16 mouse cellular contexts compared by ENCODE assay signal in the genomic region with DNA sequence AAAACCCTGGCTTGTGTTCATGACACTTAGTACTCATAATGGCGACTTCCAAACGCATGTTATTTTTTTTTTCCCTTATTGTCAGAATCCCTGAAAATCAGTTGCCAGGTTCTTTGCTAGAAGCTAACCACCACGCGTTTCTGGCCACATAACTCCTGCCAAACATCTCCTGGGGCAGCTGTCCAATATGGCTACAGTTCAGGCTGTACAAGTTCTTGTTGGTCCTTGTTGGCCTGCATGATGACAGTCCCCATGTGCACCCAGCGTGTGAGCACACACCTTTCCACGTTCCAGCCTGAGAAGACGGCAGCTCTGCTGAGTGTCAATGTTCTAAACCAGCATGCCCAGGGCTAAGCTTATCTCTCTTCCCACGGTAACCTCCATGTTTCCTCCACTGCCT. TPM values are rescaled to one million over a fixed set of nuclear protein-coding genes. Genes with fewer than 3 reads are reported as not detected.
A peak's percentile ranks its signal among the peaks of the same experiment; 100 is the strongest.
DNase-seq lines count a peak whose midpoint lies in the region; ATAC-seq and TF ChIP-seq lines count a peak whose summit lies in the region.
"Had no signal": no experiment of that assay in that cellular context is flagged by ENCODE, and none has a peak within 500 bp of the region (broad histone marks: within the 10 kb centered on the region; RNA-seq: fewer than 3 reads in every experiment).

No protein-coding gene starts in this region.

- no peak for TF ChIP-seq POLR2A in heart, adult 2 months (IDR thresholded peaks at IDR 0.05; ENCODE audit: insufficient read depth, low read depth, low read length)

- H3K79me2 ChIP-seq in heart, adult 2 months (replicated peaks; ENCODE audit: control insufficient read depth, insufficient read depth, low read length): no peaks in the 10 kb centered on the region; the same call in 1 of the 2 replicates

- 0 out of 2 replicates have a peak, but pooled peaks have one; percentile 46 for TF ChIP-seq EP300 in heart, adult 2 months (IDR thresholded peaks at IDR 0.05; ENCODE audit: insufficient read depth, low read depth, low read length)

- H3K4me3 ChIP-seq in heart, embryonic 11.5 days (ENCODE audit: low read depth, low read length): no peak overlapping the region
- H3K4me3 ChIP-seq in heart, adult 2 months: no peak overlapping the region
- H3K4me3 ChIP-seq in midbrain, embryonic 14.5 days (replicated peaks; ENCODE audit: low read depth, low read length): no peak overlapping the region
- H3K4me3 ChIP-seq: embryonic facial prominence, embryonic 15.5 days; left cerebral cortex, adult 2 months; midbrain, embryonic 15.5 days; neural tube, embryonic 13.5 days had no signal

- 0 out of 2 replicates have a peak, but pooled peaks cover 4% of the 10 kb centered on the region for H3K4me1 ChIP-seq in heart, embryonic 11.5 days (ENCODE audit: control insufficient read depth, insufficient read depth, low read length)
- peaks cover 6% of the 10 kb centered on the region for H3K4me1 ChIP-seq in heart, adult 2 months (ENCODE audit: control insufficient read depth, insufficient read depth, low read length)
- no peaks in the 10 kb centered on the region for H3K4me1 ChIP-seq in midbrain, embryonic 14.5 days (ENCODE audit: control insufficient read depth, insufficient read depth, low read length)
- H3K4me1 ChIP-seq: embryonic facial prominence, embryonic 15.5 days; midbrain, embryonic 15.5 days; neural tube, embryonic 13.5 days had no signal

- H3K9me3 ChIP-seq in heart, embryonic 11.5 days (replicated peaks; ENCODE audit: control insufficient read depth, low read length): no peaks in the 10 kb centered on the region
- no peaks in the 10 kb centered on the region for H3K9me3 ChIP-seq in midbrain, embryonic 14.5 days (ENCODE audit: control insufficient read depth, low read length)
- H3K9me3 ChIP-seq: embryonic facial prominence, embryonic 15.5 days; midbrain, embryonic 15.5 days; neural tube, embryonic 13.5 days had no signal

- DNase-seq in heart, adult 18-20 months: peak; percentile 67 to 73
- peak; percentile 69 to 78 for DNase-seq in cerebellum, postnatal 10 days
- peak; percentile 50 to 64 for DNase-seq in heart, adult 2 months
- peak; percentile 46 to 64 for DNase-seq in heart, postnatal 36 days
- no peak for DNase-seq in spleen, adult 18-20 months
- DNase-seq in midbrain, embryonic 14.5 days: no peak
- no peak for DNase-seq in spleen, postnatal 36 days (ENCODE audit: low spot score in 2 of 2)
- DNase-seq: right cerebral cortex, adult 18-20 months had no signal

- H3K9ac ChIP-seq in heart, embryonic 11.5 days (ENCODE audit: low read depth, low read length): no peak overlapping the region
- no peak overlapping the region for H3K9ac ChIP-seq in heart, adult 2 months (ENCODE audit: low read depth, low read length)
- no peak overlapping the region for H3K9ac ChIP-seq in midbrain, embryonic 14.5 days (replicated peaks; ENCODE audit: low read length)
- H3K9ac ChIP-seq: embryonic facial prominence, embryonic 15.5 days; midbrain, embryonic 15.5 days; neural tube, embryonic 13.5 days had no signal

- intact Hi-C loops in heart, adult 2 months (cut with DNase I): no loop called here
- intact Hi-C loops in heart, postnatal 36 days (cut with DNase I): no loop called here

- H3K27ac ChIP-seq in heart, embryonic 11.5 days (ENCODE audit: low read depth, low read length): no peak overlapping the region
- H3K27ac ChIP-seq in heart, adult 2 months: peak overlapping the region; percentile 64
- no peak overlapping the region for H3K27ac ChIP-seq in midbrain, embryonic 14.5 days (replicated peaks; ENCODE audit: low read depth, low read length)
- H3K27ac ChIP-seq: embryonic facial prominence, embryonic 15.5 days; hindbrain, postnatal 0 days; left cerebral cortex, adult 2 months; midbrain, embryonic 15.5 days; neural tube, embryonic 13.5 days had no signal

- 73% methylated on average over 8 of the region's 8 CpGs for WGBS in heart, embryonic 11.5 days (ENCODE audit: insufficient replicate concordance)
- WGBS in heart, adult 2 months: 43% methylated on average over 8 of the region's 8 CpGs
- 91% methylated on average over 8 of the region's 8 CpGs for WGBS in midbrain, embryonic 14.5 days

- H3K4me2 ChIP-seq in heart, embryonic 11.5 days: no peak overlapping the region
- no peak overlapping the region for H3K4me2 ChIP-seq in midbrain, embryonic 14.5 days (ENCODE audit: low read length)
- H3K4me2 ChIP-seq: embryonic facial prominence, embryonic 15.5 days; liver, embryonic 11.5 days; midbrain, embryonic 15.5 days; neural tube, embryonic 13.5 days had no signal

- 0 out of 2 replicates have a peak, but pooled peaks cover 10% of the 10 kb centered on the region for H3K36me3 ChIP-seq in heart, embryonic 11.5 days (ENCODE audit: control insufficient read depth, insufficient read depth, low read length)
- peaks cover 2% of the 10 kb centered on the region; the same call in 1 of the 2 replicates for H3K36me3 ChIP-seq in heart, adult 2 months (ENCODE audit: control insufficient read depth, insufficient read depth, low read length)
- peaks cover 42% of the 10 kb centered on the region for H3K36me3 ChIP-seq in midbrain, embryonic 14.5 days (ENCODE audit: control insufficient read depth, insufficient read depth, low read length)

- H3K27me3 ChIP-seq in heart, embryonic 11.5 days (ENCODE audit: control insufficient read depth, insufficient read depth, low read length): no peaks in the 10 kb centered on the region
- no peaks in the 10 kb centered on the region for H3K27me3 ChIP-seq in heart, adult 2 months (ENCODE audit: control insufficient read depth, insufficient read depth, low read length)
- no peaks in the 10 kb centered on the region for H3K27me3 ChIP-seq in midbrain, embryonic 14.5 days (ENCODE audit: control insufficient read depth, insufficient read depth, low read length)
- H3K27me3 ChIP-seq: embryonic facial prominence, embryonic 15.5 days; midbrain, embryonic 15.5 days; neural tube, embryonic 13.5 days had no signal

- no peak for TF ChIP-seq CTCF in heart, adult 2 months (IDR thresholded peaks at IDR 0.05)

- ATAC-seq in heart, embryonic 11.5 days (replicated peaks; ENCODE audit: insufficient number of reproducible peaks, low FRiP score, low TSS enrichment): no peak
- no peak for ATAC-seq in midbrain, embryonic 14.5 days (ENCODE audit: low FRiP score, low TSS enrichment)
- ATAC-seq: lung, postnatal 0 days; midbrain, embryonic 15.5 days had no signal

RNA-seq across cellular contexts. Expression of a gene that starts 29.0 kb away (rescaled TPM):
- total RNA-seq in heart, adult 18-20 months (2021): 1 to 10 TPM; 7.4 to 9.3 TPM
- 6.4 and 9.2 TPM in 2 replicates for polyA plus RNA-seq in heart, embryonic 11.5 days (2014; fragmentation: Nextera tagmentation; extraction: Ambion mirVana)
- 10 to 100 TPM in 1 of 2 experiments, 1 to 10 TPM in 1; 9.4 to 10.2 TPM for total RNA-seq in heart, adult 2 months (2021)
- polyA plus RNA-seq in heart, adult 2 months (2012; rRNA removed): 16.7 and 22.1 TPM in 2 replicates
- total RNA-seq in heart, postnatal 36 days (2021): 10 to 100 TPM; 10.4 to 12.0 TPM
- polyA plus RNA-seq in midbrain, embryonic 14.5 days (2014; fragmentation: Nextera tagmentation; extraction: Ambion mirVana): 10.5 and 11.2 TPM in 2 replicates

RNA-seq across cellular contexts. Expression of a gene that starts 37.1 kb away (rescaled TPM):
- total RNA-seq in heart, adult 18-20 months (2021): 10 to 100 TPM; 14.5 to 20.7 TPM
- 43.1 and 43.6 TPM in 2 replicates for polyA plus RNA-seq in heart, embryonic 11.5 days (2014; fragmentation: Nextera tagmentation; extraction: Ambion mirVana)
- 10 to 100 TPM; 19.4 to 20.0 TPM for total RNA-seq in heart, adult 2 months (2021)
- polyA plus RNA-seq in heart, adult 2 months (2012; rRNA removed): 12.6 and 18.2 TPM in 2 replicates
- 10 to 100 TPM; 21.9 to 24.8 TPM for total RNA-seq in heart, postnatal 36 days (2021)
- polyA plus RNA-seq in midbrain, embryonic 14.5 days (2014; fragmentation: Nextera tagmentation; extraction: Ambion mirVana): 33.3 and 39.6 TPM in 2 replicates

RNA-seq across cellular contexts. Expression of a gene that starts 43.2 kb away (rescaled TPM):
- 1 to 10 TPM; 3.7 to 4.1 TPM for total RNA-seq in heart, adult 18-20 months (2021)
- polyA plus RNA-seq in heart, embryonic 11.5 days (2014; fragmentation: Nextera tagmentation; extraction: Ambion mirVana): 16.3 and 17.3 TPM in 2 replicates
- total RNA-seq in heart, adult 2 months (2021): 1 to 10 TPM; 3.8 to 5.4 TPM
- 5.8 and 6.6 TPM in 2 replicates for polyA plus RNA-seq in heart, adult 2 months (2012; rRNA removed)
- total RNA-seq in heart, postnatal 36 days (2021): 1 to 10 TPM; 6.0 to 6.1 TPM
- polyA plus RNA-seq in midbrain, embryonic 14.5 days (2014; fragmentation: Nextera tagmentation; extraction: Ambion mirVana): 45.7 and 55.5 TPM in 2 replicates

RNA-seq across cellular contexts. Expression of a gene that starts 52.5 kb away (rescaled TPM):
- total RNA-seq in heart, adult 18-20 months (2021): 100 to 1,000 TPM; 238 to 281 TPM
- polyA plus RNA-seq in heart, embryonic 11.5 days (2014; fragmentation: Nextera tagmentation; extraction: Ambion mirVana): 222 TPM in 2 replicates
- total RNA-seq in heart, adult 2 months (2021): 100 to 1,000 TPM; 213 to 237 TPM
- 205 and 285 TPM in 2 replicates for polyA plus RNA-seq in heart, adult 2 months (2012; rRNA removed)
- total RNA-seq in heart, postnatal 36 days (2021): 100 to 1,000 TPM; 211 to 244 TPM
- polyA plus RNA-seq in midbrain, embryonic 14.5 days (2014; fragmentation: Nextera tagmentation; extraction: Ambion mirVana): 157 and 179 TPM in 2 replicates

Comparison
In these comparisons a context has a peak if more than half of its experiments do, and no peak if none do; other contexts are left out.
1. DNase-seq: peak in heart, adult 18-20 months (2 of 2), cerebellum, postnatal 10 days (2 of 2), heart, adult 2 months (2 of 2) and heart, postnatal 36 days (2 of 2); none in spleen, adult 18-20 months (0 of 2), midbrain, embryonic 14.5 days (single experiment) and spleen, postnatal 36 days (0 of 2).